In the genomic region with DNA sequence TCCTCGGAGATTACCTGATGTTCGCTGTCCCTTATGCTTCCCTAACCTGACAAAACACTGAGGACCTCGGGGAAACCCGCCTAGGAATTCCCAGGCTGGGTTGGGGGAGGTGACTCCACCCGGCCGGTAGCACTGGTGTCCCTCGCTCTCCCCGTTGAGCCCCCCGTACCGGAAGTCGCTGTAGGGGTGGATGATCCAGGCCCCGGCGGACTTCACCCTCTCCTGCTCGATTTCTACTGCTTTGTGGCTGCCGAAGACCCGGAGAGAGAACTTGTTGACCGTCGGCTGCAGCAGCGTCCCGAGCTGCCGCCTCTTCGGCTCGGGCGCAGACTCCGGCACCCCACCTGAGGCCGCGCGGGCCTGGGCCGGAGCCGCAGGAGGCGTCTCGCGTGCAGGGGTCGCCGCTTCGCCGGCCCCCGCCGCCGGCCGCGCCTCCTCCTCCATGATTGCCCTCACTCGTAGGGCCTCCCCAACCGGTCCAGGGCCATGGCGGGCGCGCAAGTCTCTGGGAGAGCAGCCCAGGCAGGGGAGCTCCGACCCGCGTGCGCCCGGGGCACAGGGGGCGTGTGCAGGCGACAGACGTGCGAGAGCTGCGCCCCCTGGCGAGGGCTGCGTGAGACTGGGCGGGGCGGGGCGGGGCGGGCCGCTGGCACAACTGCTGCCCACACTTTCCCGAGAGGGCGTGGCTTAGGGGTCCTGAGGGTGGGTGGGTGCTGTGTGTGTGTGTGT, we compare ENCODE assay signal across 8 mouse cellular contexts. TPM values are rescaled to one million over a fixed set of nuclear protein-coding genes. Genes with fewer than 3 reads are reported as not detected.
DNase-seq lines count a peak whose midpoint lies in the region; ATAC-seq and TF ChIP-seq lines count a peak whose summit lies in the region.

TSS of gene Hcn3 (minus strand) at position 581 of the 729 bp plus-strand sequence.

- H3K79me2 ChIP-seq in heart, adult 2 months (replicated peaks; ENCODE audit: control insufficient read depth, insufficient read depth, low read length), result no peaks in the 10 kb centered on the region

- H3K27ac ChIP-seq in heart, adult 2 months, result no peak within 1 kb of the TSS
- H3K27ac ChIP-seq in forebrain, embryonic 12.5 days, result 0 out of 2 replicates have a peak within 1 kb of the TSS, but pooled peaks have one; percentile 27
- H3K27ac ChIP-seq in hindbrain, embryonic 16.5 days (ENCODE audit: low read depth, low read length), result peak within 1 kb of the TSS; percentile 76
- no peak within 1 kb of the TSS for H3K27ac ChIP-seq in limb, embryonic 13.5 days
- peak within 1 kb of the TSS; percentile 71 for H3K27ac ChIP-seq in midbrain, embryonic 14.5 days (replicated peaks; ENCODE audit: low read depth, low read length)

- H3K36me3 ChIP-seq in heart, adult 2 months (ENCODE audit: control insufficient read depth, insufficient read depth, low read length), result no peaks in the 10 kb centered on the region
- H3K36me3 ChIP-seq in forebrain, embryonic 12.5 days (replicated peaks), result no peaks in the 10 kb centered on the region
- 0 out of 2 replicates have a peak, but pooled peaks cover 3% of the 10 kb centered on the region for H3K36me3 ChIP-seq in hindbrain, embryonic 16.5 days (ENCODE audit: control insufficient read depth, insufficient read depth, low read length)
- no peaks in the 10 kb centered on the region for H3K36me3 ChIP-seq in limb, embryonic 13.5 days
- H3K36me3 ChIP-seq in midbrain, embryonic 14.5 days (ENCODE audit: control insufficient read depth, insufficient read depth, low read length), result no peaks in the 10 kb centered on the region

- 0 out of 2 replicates have a peak within 1 kb of the TSS, but pooled peaks have one; percentile 12 for H3K9ac ChIP-seq in heart, adult 2 months (ENCODE audit: low read depth, low read length)
- H3K9ac ChIP-seq in forebrain, embryonic 12.5 days, result peak within 1 kb of the TSS; percentile 68
- peak within 1 kb of the TSS; percentile 86 for H3K9ac ChIP-seq in hindbrain, embryonic 16.5 days (ENCODE audit: low read depth, low read length)
- H3K9ac ChIP-seq in limb, embryonic 13.5 days, result peak within 1 kb of the TSS; percentile 63
- H3K9ac ChIP-seq in midbrain, embryonic 14.5 days (replicated peaks; ENCODE audit: low read length), result peak within 1 kb of the TSS; percentile 74

- no peaks in the 10 kb centered on the region for H3K9me3 ChIP-seq in forebrain, embryonic 12.5 days
- H3K9me3 ChIP-seq in hindbrain, embryonic 16.5 days (ENCODE audit: control insufficient read depth, low read length), result no peaks in the 10 kb centered on the region
- H3K9me3 ChIP-seq in limb, embryonic 13.5 days, result no peaks in the 10 kb centered on the region
- no peaks in the 10 kb centered on the region for H3K9me3 ChIP-seq in midbrain, embryonic 14.5 days (ENCODE audit: control insufficient read depth, low read length)

- intact Hi-C loops in heart, adult 2 months (cut with DNase I), result loop anchor here (2.0 to 10.0 kb wide), 3 partner anchors 42 to 215 kb away; no protein-coding TSS in a partner anchor

- WGBS in heart, adult 2 months, result 1% methylated on average over 64 of the region's 66 CpGs
- WGBS in forebrain, embryonic 12.5 days, result under 1% methylated on average over 63 of the region's 66 CpGs
- under 1% methylated on average over 57 of the region's 66 CpGs for whole genome bisulfite sequencing in hindbrain, embryonic 16.5 days
- WGBS in limb, embryonic 13.5 days, result under 1% methylated on average over 66 of the region's 66 CpGs
- under 1% methylated on average over 61 of the region's 66 CpGs for WGBS in midbrain, embryonic 14.5 days

- peak; percentile 78 for ATAC-seq in forebrain, embryonic 12.5 days (ENCODE audit: low FRiP score)
- peak; percentile 83 for ATAC-seq in hindbrain, embryonic 16.5 days
- peak; percentile 55; the same call in 1 of the 2 replicates for ATAC-seq in limb, embryonic 13.5 days (ENCODE audit: low FRiP score, low read depth)
- peak; percentile 87 for ATAC-seq in midbrain, embryonic 14.5 days (ENCODE audit: low FRiP score, low TSS enrichment)

- TF ChIP-seq POLR2A in heart, adult 2 months (IDR thresholded peaks at IDR 0.05; ENCODE audit: insufficient read depth, low read depth, low read length), result no peak

- no peaks in the 10 kb centered on the region; the same call in 1 of the 2 replicates for H3K4me1 ChIP-seq in heart, adult 2 months (ENCODE audit: control insufficient read depth, insufficient read depth, low read length)
- peaks cover 30% of the 10 kb centered on the region for H3K4me1 ChIP-seq in forebrain, embryonic 12.5 days
- H3K4me1 ChIP-seq in hindbrain, embryonic 16.5 days (ENCODE audit: control insufficient read depth, insufficient read depth, low read depth, low read length), result peaks cover 22% of the 10 kb centered on the region
- H3K4me1 ChIP-seq in limb, embryonic 13.5 days, result peaks cover 26% of the 10 kb centered on the region
- peaks cover 20% of the 10 kb centered on the region for H3K4me1 ChIP-seq in midbrain, embryonic 14.5 days (ENCODE audit: control insufficient read depth, insufficient read depth, low read length)

- H3K27me3 ChIP-seq in heart, adult 2 months (ENCODE audit: control insufficient read depth, insufficient read depth, low read length), result 0 out of 2 replicates have a peak, but pooled peaks cover 2% of the 10 kb centered on the region
- H3K27me3 ChIP-seq in forebrain, embryonic 12.5 days, result peaks cover 6% of the 10 kb centered on the region; the same call in 1 of the 2 replicates
- no peaks in the 10 kb centered on the region for H3K27me3 ChIP-seq in hindbrain, embryonic 16.5 days (replicated peaks; ENCODE audit: control insufficient read depth, insufficient read depth, low read length)
- H3K27me3 ChIP-seq in limb, embryonic 13.5 days, result peaks cover 30% of the 10 kb centered on the region
- no peaks in the 10 kb centered on the region for H3K27me3 ChIP-seq in midbrain, embryonic 14.5 days (ENCODE audit: control insufficient read depth, insufficient read depth, low read length)

- peak; percentile 57 to 66 for DNase-seq in heart, adult 2 months
- DNase-seq in heart, adult 8-10 months (ENCODE audit: low spot score), result no peak
- peak; percentile 82 for DNase-seq in brain, adult 2 months (ENCODE audit: low read depth, low spot score)
- DNase-seq in midbrain, embryonic 14.5 days, result peak; percentile 93
- peak; percentile 72 to 88 for DNase-seq in spleen, postnatal 4 days (ENCODE audit: low spot score in 2 of 2)

- peak within 1 kb of the TSS; percentile 47 for H3K4me3 ChIP-seq in heart, adult 2 months
- peak within 1 kb of the TSS; percentile 73 for H3K4me3 ChIP-seq in forebrain, embryonic 12.5 days (replicated peaks)
- H3K4me3 ChIP-seq in hindbrain, embryonic 16.5 days (ENCODE audit: low read length), result peak within 1 kb of the TSS; percentile 88
- H3K4me3 ChIP-seq in limb, embryonic 13.5 days, result peak within 1 kb of the TSS; percentile 59
- H3K4me3 ChIP-seq in midbrain, embryonic 14.5 days (replicated peaks; ENCODE audit: low read depth, low read length), result peak within 1 kb of the TSS; percentile 81

- peak; percentile 63 for TF ChIP-seq CTCF in heart, adult 2 months (IDR thresholded peaks at IDR 0.05)

- peak within 1 kb of the TSS; percentile 90 for H3K4me2 ChIP-seq in forebrain, embryonic 12.5 days
- peak within 1 kb of the TSS; percentile 80 for H3K4me2 ChIP-seq in hindbrain, embryonic 16.5 days (ENCODE audit: low read length)
- H3K4me2 ChIP-seq in limb, embryonic 13.5 days (replicated peaks), result peak within 1 kb of the TSS; percentile 94
- peak within 1 kb of the TSS; percentile 89 for H3K4me2 ChIP-seq in midbrain, embryonic 14.5 days (ENCODE audit: low read length)

- no peak for TF ChIP-seq EP300 in heart, adult 2 months (IDR thresholded peaks at IDR 0.05; ENCODE audit: insufficient read depth, low read depth, low read length)

RNA-seq across cellular contexts. Expression of gene Hcn3, which starts in this region (rescaled TPM):
- total RNA-seq in heart, adult 2 months (2021), result under 1 TPM in 1 of 2 experiments, not detected in 1; 0.25 TPM
- polyA plus RNA-seq in heart, adult 2 months (2012; rRNA removed), result 0.26 and 0.29 TPM in 2 replicates
- total RNA-seq in heart, adult 8-10 months (2022), result under 1 TPM in 3 of 4 experiments, not detected in 1; 0.12 to 0.75 (median 0.72) TPM
- 11.2 and 15.1 TPM in 2 replicates for polyA plus RNA-seq in forebrain, embryonic 12.5 days (2016; fragmentation: Nextera tagmentation; extraction: Ambion mirVana)
- polyA plus RNA-seq in hindbrain, embryonic 16.5 days (2015; fragmentation: Nextera tagmentation; extraction: Ambion mirVana), result 58.1 and 58.4 TPM in 2 replicates
- 2.0 and 3.0 TPM in 2 replicates for polyA plus RNA-seq in limb, embryonic 13.5 days (2015; fragmentation: Nextera tagmentation; extraction: Ambion mirVana)
- polyA plus RNA-seq in midbrain, embryonic 14.5 days (2014; fragmentation: Nextera tagmentation; extraction: Ambion mirVana), result 23.6 and 30.7 TPM in 2 replicates

Comparison
In these comparisons a context has a peak if more than half of its experiments do, and no peak if none do; other contexts are left out.
1. Peak in DNase-seq, H3K4me3 ChIP-seq and H3K9ac ChIP-seq in heart, adult 2 months; RNA of the gene not detected or under 1 TPM.
2. H3K27ac ChIP-seq: peak in forebrain, embryonic 12.5 days (single experiment), hindbrain, embryonic 16.5 days (single experiment) and midbrain, embryonic 14.5 days (single experiment); none in heart, adult 2 months (single experiment) and limb, embryonic 13.5 days (single experiment).
3. H3K9ac ChIP-seq: peak in every context shown above with its lines; median percentile 86 in hindbrain, embryonic 16.5 days; 74 in midbrain, embryonic 14.5 days; 68 in forebrain, embryonic 12.5 days; 63 in limb, embryonic 13.5 days; 12 in heart, adult 2 months.
4. Peak in every context shown above with its lines, with median percentiles within 50 percentile points of each other: H3K4me3 ChIP-seq, ATAC-seq and H3K4me2 ChIP-seq.